Mouse (Mus musculus) right cerebral cortex, adult 2 months (tissue): ENCODE results near the gene Zfp420.
"Not testable (repeated sequence)": the region's sequence is repeated elsewhere in the genome, so short reads cannot be mapped to it uniquely, and the experiment has no call there.

Experiments
- DNase-seq, 2 experiments: peaks; one replicate each; pipeline ENCODE4 v3.0.0; 2021 to 2022; ENCODE audit warnings: low spot score in 2 of 2

The Zfp420 gene

DNA sequence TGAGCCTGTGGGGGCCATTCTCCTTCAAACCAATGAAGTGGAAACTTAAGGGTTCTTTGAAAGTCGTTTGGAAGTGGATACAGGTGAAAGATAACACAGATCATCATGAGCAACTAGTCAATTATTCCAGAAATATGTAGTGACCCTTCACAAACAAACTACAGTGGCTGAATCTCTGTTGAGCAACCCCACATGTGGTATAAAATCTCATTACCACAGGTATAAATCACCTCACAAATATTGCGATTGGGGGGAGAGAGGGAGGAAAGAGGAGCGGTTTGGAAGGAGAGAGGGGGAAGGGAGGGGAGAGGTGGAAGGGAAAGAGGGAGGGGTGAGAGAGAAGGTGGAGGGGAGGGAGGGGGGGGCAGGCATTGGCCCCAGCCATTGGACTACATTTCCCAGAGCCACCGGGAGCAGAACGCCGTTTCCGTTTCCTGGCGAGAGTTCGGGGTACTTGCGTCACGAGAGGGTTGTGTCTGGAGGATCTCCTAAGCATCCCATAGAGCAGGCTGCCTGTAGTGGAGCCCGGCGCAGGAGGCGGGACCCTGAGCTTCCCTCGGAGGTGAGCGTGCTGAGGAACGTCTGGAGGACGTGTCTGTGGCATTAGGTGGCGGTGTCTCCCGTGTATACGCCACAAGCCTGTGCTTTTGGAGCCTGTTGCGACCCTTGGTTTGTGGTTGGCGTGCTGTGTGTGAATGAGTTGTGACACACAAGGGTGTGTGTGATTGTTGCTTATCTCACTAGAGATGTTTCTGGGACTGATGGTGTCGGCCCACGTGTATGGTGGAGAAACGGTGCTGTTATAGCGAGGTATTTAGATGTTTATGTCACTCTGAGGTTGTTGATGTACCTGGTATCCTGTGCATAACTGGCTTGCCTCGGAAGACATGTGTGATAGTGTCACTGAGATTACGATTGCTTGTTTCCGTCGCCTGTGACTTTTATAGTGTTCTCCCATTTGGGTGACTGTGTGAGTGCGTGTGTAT is at the start of gene Zfp420:
TSS of gene Zfp420 (plus strand) at position 448 of the 986 bp plus-strand sequence.
- peak; percentile 92 to 94 for DNase-seq

DNA sequence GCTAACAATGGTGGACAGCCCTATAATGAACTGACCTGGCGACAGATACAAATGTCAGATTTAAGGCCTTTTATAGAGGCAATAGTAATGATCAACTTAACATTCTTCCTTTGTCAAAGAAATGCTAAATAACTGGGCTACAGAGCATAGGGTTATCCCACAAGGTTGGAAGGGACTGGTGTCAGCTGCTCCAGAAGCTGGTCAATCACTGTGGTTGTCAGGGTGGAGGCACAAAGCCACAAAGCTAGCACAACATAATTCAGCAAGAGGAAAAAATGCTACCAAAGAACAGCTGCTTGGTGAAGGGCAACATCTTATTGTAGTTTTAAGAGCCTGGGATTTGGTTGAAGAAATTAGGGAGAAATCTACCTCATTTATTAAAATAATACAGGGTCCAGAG is 47.5 kb upstream of the Zfp420 start:
- no peak for DNase-seq

DNA sequence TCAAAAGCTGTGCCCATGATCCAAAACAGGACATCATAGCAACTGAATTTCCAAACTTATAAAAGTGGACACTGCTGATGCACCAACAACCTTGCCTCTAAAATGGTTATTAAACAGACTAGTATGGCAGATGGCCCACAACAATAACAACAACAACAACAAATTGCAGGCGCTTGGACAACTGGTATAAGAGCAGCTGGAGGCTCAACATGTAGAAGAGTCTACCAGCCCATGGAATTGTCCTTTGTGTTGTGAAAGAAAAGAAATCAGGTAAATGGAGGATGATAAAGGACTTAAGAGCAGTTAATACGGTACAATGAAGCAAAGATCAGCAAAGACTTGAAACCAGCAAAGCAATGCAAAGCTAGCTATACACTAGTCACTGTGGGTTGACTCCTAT is 45.4 kb upstream of the Zfp420 start:
- DNase-seq: no peak

DNA sequence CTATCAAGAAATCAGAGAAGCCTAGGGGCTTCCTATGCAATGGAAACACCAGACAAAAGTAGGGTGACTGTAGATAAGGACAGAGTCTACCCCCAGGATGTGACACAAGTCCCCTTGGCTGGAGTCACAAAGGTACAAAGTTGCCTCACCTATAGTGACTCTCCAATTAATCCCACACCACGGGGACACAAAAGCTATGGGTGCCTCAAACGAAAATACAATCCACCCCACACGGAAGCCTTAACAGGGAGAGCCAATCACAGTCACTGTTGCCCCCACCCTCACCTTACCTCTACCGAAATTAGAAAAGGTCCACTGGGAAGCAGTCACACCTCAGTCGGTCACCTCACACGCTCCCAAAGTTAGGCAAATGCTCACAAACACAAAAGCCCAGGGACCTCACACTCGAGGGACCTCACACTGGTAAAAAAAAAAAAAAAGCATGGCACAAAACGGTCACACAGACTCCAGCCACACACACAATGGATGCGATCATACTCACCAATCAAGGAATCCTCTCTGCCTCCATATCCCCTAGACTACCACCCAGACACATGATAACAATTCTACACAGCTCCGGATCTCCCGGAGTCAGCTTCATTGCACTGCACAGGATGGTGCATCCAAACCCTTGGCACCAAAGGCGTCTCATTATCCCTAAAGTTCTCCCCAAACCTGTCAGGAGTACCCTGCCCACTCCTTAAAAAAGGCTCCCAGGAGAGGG is 44.6 kb upstream of the Zfp420 start:
- DNase-seq: no peak

DNA sequence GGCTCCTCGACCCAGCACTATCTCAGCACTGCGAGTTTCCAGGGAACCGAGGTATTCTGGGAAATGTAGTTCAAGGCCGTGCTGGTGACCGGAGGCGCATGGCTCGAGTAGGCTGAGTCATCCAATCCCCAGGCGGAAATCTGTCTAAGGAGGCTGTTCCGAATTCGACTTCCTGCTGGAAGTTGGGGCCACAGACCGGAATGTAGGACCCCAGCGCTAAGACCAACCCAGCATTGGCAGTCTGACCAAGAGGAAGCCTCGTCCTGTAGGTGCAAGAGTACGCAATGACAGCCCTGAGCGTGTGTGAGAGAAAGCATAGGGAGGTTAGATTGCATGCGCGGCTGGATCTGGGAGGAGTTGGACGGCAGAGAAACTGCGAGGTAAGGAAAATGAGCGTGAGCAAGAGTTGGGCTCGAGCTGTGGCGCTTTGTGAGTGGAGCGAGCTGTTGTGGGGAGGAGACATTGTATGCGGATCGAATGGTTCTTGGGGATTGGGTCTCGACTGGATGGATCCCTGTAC is 43.8 kb upstream of the Zfp420 start, which contains the start of gene Zfp790:
TSS of gene Zfp790 (plus strand) at position 205 of the 520 bp plus-strand sequence.
- peak; percentile 91 to 92 for DNase-seq

DNA sequence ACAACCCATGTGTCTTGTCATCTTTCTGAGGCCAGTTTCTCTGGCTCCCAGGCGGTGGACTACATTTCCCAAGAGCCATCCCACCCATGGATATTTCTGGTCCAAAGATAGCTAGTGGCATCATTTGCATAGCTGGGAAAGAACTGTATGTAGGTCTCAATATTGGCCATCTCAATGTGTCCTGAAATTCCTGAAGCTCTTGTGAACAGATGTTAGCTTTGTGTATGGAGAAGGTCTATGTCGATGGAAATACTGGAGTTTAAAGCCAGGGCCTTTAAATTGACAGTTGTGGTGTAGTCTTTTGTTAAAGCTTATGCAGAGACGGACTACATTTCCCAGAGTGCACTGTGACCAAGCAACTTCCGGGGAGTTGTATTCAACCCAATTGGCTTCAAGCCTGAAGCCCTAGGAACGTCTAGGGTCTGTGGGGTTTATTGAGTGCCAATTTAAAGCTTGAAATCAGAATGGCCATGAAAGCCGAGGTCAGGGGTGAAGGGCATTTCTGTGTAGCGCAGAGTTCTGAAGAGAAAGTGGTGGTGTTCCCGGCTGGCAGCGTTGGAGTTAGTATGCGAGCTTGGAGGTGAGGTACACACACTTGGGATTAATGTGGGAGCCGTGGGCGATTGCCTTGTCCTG is 41.0 kb upstream of the Zfp420 start:
- DNase-seq: peak; percentile 79 to 90

DNA sequence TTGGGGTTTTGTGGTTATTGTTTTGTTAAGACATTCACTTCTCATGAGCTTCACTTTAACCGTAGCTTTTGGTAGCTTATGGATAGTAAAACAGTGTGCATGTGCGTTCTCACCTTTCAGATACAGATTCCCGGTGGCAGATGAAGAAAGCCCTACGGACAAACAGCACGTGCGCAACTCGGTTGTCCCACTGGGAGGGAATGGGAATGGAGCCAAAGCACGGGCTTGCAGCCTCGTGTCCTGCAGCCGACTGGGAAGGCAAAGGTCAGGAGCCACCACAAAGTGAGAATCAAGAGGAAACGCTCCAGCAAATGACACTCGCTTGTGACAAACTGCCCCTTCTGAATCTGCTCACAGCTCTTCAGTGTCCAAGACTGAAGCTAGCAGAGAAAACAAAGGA is 31.8 kb upstream of the Zfp420 start:
- DNase-seq: no peak

DNA sequence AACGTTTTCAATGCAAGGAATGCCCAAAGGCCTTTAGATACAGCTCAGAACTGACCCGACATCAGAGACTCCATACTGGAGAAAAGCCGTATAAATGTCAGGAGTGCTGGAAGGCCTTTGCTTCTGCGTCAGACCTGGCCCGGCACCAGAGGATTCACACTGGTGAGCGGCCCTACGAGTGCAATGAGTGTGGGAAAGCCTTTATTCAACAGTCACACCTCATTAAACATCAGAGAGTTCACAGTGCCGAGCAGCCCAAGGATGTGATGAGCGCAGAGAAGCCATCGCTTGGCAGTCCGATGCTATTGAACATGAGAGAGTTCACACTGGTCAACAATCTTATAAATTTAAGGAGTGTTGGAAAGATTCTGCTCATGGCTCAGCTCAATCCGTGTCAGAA is 30.0 kb upstream of the Zfp420 start:
- no peak for DNase-seq

- no peak for DNase-seq
These were observed 23.0 kb upstream of the Zfp420 start for GRCm38 (mm10) chr7:29836816-29837215.

DNA sequence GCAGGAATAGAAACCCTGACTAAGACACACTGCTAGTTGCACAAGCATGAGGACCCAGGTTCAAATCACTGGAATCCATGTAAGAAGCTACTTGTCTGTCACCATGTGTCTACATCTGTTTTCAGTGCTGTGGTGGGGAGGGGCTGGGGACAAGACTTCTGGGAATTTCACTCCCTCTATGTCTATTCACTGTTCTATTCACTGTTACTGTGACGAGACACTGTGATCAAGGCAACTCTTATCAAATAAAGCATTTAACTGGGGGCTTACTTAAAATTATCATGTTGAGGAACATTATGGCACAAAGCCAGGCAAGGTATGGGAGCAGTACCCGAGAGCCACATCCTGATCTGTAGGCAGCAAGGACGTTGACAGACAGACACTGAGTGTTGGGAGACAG is 20.5 kb upstream of the Zfp420 start:
- DNase-seq: no peak

DNA sequence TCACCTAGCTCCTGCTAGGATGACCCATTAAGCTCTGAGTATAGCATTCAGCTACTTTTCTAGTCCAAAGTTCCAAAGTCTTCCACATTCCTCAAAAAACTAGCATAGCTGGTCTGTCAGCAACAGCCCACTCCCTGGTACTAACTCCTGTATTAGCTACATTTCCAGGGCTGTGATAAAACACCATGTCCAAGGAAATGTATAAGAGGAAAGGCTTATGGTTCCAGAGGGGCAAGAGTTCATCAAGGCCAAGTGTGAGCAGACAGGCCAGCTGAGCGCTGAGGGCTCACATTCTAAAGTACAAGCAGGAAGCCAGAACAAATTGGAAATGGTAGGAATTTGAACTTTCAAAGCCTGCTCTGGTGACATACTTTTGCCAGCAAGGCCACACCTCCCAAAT is 17.7 kb upstream of the Zfp420 start:
- no peak for DNase-seq

DNA sequence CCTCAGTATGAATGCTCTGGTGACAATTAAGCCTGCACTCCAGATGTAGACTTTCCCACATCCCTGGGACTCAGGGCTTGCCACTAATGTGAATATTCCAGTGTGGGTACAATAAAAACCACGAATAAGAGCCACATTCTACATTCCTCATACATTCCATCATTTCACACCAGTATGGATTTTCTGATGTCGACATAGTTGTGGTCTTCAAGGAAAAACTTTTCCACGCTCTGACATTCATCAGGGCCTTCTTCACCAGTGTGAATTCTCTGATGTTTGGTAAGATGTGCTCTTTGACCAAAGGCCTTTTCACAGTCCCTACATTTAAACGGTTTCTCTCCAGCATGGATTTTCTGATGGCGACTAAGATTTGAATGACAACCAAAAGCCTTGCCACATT is 15.2 kb upstream of the Zfp420 start:
- DNase-seq: no peak

GRCm38 (mm10) chr7:29852831-29853218 is 7.0 kb upstream of the Zfp420 start:
- DNase-seq: no peak

DNA sequence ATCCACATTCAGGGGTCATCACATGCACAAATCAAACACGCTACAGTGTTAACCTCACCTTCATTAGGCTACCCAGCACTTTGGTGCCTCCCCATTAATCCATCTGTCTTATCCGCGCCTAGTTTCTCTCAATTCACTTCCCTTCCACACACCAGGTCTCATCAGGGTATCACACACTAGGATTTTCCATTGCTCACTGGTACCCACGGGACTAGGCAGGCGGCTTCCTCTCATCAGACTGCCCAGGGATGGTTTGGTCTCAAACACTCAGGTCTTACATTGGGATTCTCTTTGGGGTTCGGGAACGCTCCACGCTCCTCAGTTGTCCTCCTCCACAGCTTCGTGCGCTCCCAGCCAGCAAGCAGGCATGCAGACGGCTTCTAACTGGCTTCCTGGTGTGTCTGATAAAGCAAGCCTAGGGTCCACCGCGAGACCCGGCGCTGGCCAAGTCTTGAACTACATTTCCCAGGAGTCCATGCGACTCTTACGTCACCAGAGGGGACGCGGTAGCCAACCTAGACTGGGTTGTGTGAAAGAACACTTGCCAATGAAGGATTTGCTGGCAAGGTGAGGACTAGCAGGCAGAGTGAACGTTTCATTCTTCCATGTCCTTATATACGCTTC is 6.4 kb upstream of the Zfp420 start, which contains the start of gene Zfp940:
TSS of gene Zfp940 (minus strand) at position 451 of the 624 bp plus-strand sequence.
- peak; percentile 93 to 95 for DNase-seq

GRCm38 (mm10) chr7:29861660-29862059 is 1.9 kb downstream of the Zfp420 start:
- no peak for DNase-seq

- no peak for DNase-seq
These were observed 14.5 kb downstream of the Zfp420 start for GRCm38 (mm10) chr7:29874256-29874655.

DNA sequence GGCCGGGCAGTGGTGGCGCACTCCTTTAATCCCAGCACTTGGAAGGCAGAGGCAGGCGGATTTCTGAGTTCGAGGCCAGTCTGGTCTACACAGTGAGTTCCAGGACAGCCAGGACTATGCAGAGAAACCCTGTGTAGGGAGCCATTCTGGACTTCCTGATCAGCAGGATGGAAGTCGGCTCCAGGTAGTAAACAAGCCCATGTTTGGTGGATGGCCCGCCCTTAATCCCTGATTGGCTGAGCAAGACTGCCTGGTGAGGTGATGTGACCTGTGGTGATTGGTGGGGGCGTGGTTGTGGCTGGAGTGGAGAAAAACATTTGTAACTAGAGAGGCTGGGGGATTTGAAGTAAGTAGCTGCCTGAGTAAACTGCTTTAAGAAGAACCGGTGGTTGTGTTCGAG is 17.8 kb downstream of the Zfp420 start:
- DNase-seq: not testable (repeated sequence)

GRCm38 (mm10) chr7:29880056-29880455 is 20.3 kb downstream of the Zfp420 start:
- no peak for DNase-seq

- DNase-seq: no peak
These were observed 21.1 kb downstream of the Zfp420 start for GRCm38 (mm10) chr7:29880916-29881315.

- DNase-seq: no peak
These were observed 30.7 kb downstream of the Zfp420 start for GRCm38 (mm10) chr7:29890501-29890900.

- no peak for DNase-seq
These were observed 33.0 kb downstream of the Zfp420 start for GRCm38 (mm10) chr7:29892756-29893155.
